Mouse (Mus musculus): ENCODE data around the gene Phactr2. TPM values are rescaled to one million over a fixed set of nuclear protein-coding genes. Genes with fewer than 3 reads are reported as not detected.

Phactr2 gene
- polyA plus RNA-seq, 1 experiment from 2014 or later: 28.1 TPM

- H3K4me3 ChIP-seq (ENCODE audit: inconsistent target): no peak overlapping the region
- H3K79me2 ChIP-seq (ENCODE audit: inconsistent target): no peaks in the 10 kb centered on the region
- WGBS (ENCODE audit: missing documents): 94% methylated on average over 7 of the region's 7 CpGs
- no peaks in the 10 kb centered on the region for H3K36me3 ChIP-seq (ENCODE audit: inconsistent target)
- no peak overlapping the region for H3K27ac ChIP-seq
Observed at GRCm38 (mm10) chr10:13433016-13433415, 41.2 kb downstream of the Phactr2 start.

- Histone ChIP-seq H3K79me2 (ENCODE audit: inconsistent target) (no peaks in the 10 kb centered on the region), H3K4me3 (ENCODE audit: inconsistent target) (no peak overlapping the region), H3K27ac (no peak overlapping the region), H3K36me3 (ENCODE audit: inconsistent target) (no peaks in the 10 kb centered on the region)
- 52% methylated on average over 8 of the region's 8 CpGs for WGBS (ENCODE audit: missing documents)
Observed at GRCm38 (mm10) chr10:13431641-13432540, 42.3 kb downstream of the Phactr2 start.

- no peaks in the 10 kb centered on the region for H3K79me2 ChIP-seq (ENCODE audit: inconsistent target)
Observed at GRCm38 (mm10) chr10:13429766-13430165, 44.4 kb downstream of the Phactr2 start.

GRCm38 (mm10) chr10:13429240-13429639 lies 45.0 kb downstream of the Phactr2 start:
- Histone ChIP-seq H3K27ac (no peak overlapping the region), H3K79me2 (ENCODE audit: inconsistent target) (no peaks in the 10 kb centered on the region), H3K4me3 (ENCODE audit: inconsistent target) (no peak overlapping the region), H3K36me3 (ENCODE audit: inconsistent target) (no peaks in the 10 kb centered on the region)
- WGBS (ENCODE audit: missing documents): 88% methylated on average over 13 of the region's 13 CpGs

More at GRCm38 (mm10) chr10:13429766-13430165, 44.4 kb downstream of the Phactr2 start:
- no peaks in the 10 kb centered on the region for H3K36me3 ChIP-seq (ENCODE audit: inconsistent target)
- no peak overlapping the region for H3K4me3 ChIP-seq (ENCODE audit: inconsistent target)
- no peak overlapping the region for H3K27ac ChIP-seq
- WGBS (ENCODE audit: missing documents): 25% methylated on average over 5 of the region's 5 CpGs

- H3K36me3 ChIP-seq (ENCODE audit: inconsistent target): no peaks in the 10 kb centered on the region
- H3K79me2 ChIP-seq (ENCODE audit: inconsistent target): no peaks in the 10 kb centered on the region
- H3K27ac ChIP-seq: no peak overlapping the region
- no peak overlapping the region for H3K4me3 ChIP-seq (ENCODE audit: inconsistent target)
- 49% methylated on average over 7 of the region's 7 CpGs for WGBS (ENCODE audit: missing documents)
Observed at GRCm38 (mm10) chr10:13428536-13428935, 45.7 kb downstream of the Phactr2 start.

GRCm38 (mm10) chr10:13427599-13427998 lies 46.6 kb downstream of the Phactr2 start:
- Histone ChIP-seq H3K27ac (no peak overlapping the region), H3K4me3 (ENCODE audit: inconsistent target) (no peak overlapping the region), H3K79me2 (ENCODE audit: inconsistent target) (no peaks in the 10 kb centered on the region), H3K36me3 (ENCODE audit: inconsistent target) (no peaks in the 10 kb centered on the region)
- WGBS (ENCODE audit: missing documents): 96% methylated on average over 10 of the region's 10 CpGs

- Histone ChIP-seq H3K79me2 (ENCODE audit: inconsistent target) (no peaks in the 10 kb centered on the region), H3K36me3 (ENCODE audit: inconsistent target) (no peaks in the 10 kb centered on the region), H3K4me3 (ENCODE audit: inconsistent target) (no peak overlapping the region), H3K27ac (no peak overlapping the region)
- WGBS (ENCODE audit: missing documents): 97% methylated on average over 9 of the region's 9 CpGs
Observed at GRCm38 (mm10) chr10:13425198-13425597, 49.0 kb downstream of the Phactr2 start.

GRCm38 (mm10) chr10:13424508-13424907 lies 49.7 kb downstream of the Phactr2 start:
- Histone ChIP-seq H3K79me2 (ENCODE audit: inconsistent target) (no peaks in the 10 kb centered on the region), H3K36me3 (ENCODE audit: inconsistent target) (no peaks in the 10 kb centered on the region), H3K4me3 (ENCODE audit: inconsistent target) (no peak overlapping the region), H3K27ac (no peak overlapping the region)
- WGBS (ENCODE audit: missing documents): 93% methylated on average over 17 of the region's 17 CpGs

- H3K4me3 ChIP-seq (ENCODE audit: inconsistent target): no peak overlapping the region
- H3K27ac ChIP-seq: no peak overlapping the region
- no peaks in the 10 kb centered on the region for H3K36me3 ChIP-seq (ENCODE audit: inconsistent target)
- H3K79me2 ChIP-seq (ENCODE audit: inconsistent target): no peaks in the 10 kb centered on the region
- 95% methylated on average over 10 of the region's 10 CpGs for WGBS (ENCODE audit: missing documents)
Observed at GRCm38 (mm10) chr10:13424015-13424414, 50.2 kb downstream of the Phactr2 start.

- Histone ChIP-seq H3K4me3 (ENCODE audit: inconsistent target) (no peak overlapping the region), H3K27ac (no peak overlapping the region), H3K79me2 (ENCODE audit: inconsistent target) (no peaks in the 10 kb centered on the region), H3K36me3 (ENCODE audit: inconsistent target) (no peaks in the 10 kb centered on the region)
- 97% methylated on average over 9 of the region's 9 CpGs for WGBS (ENCODE audit: missing documents)
Observed at GRCm38 (mm10) chr10:13422121-13422520, 52.1 kb downstream of the Phactr2 start.

- Histone ChIP-seq H3K27ac (no peak overlapping the region), H3K4me3 (ENCODE audit: inconsistent target) (no peak overlapping the region), H3K79me2 (ENCODE audit: inconsistent target) (no peaks in the 10 kb centered on the region), H3K36me3 (ENCODE audit: inconsistent target) (no peaks in the 10 kb centered on the region)
- 67% methylated on average over 4 of the region's 4 CpGs for WGBS (ENCODE audit: missing documents)
Observed at GRCm38 (mm10) chr10:13419246-13419645, 55.0 kb downstream of the Phactr2 start.

- H3K4me3 ChIP-seq (ENCODE audit: inconsistent target): no peak overlapping the region
- H3K36me3 ChIP-seq (ENCODE audit: inconsistent target): no peaks in the 10 kb centered on the region
- H3K79me2 ChIP-seq (ENCODE audit: inconsistent target): no peaks in the 10 kb centered on the region
- no peak overlapping the region for H3K27ac ChIP-seq
- WGBS (ENCODE audit: missing documents): 99% methylated on average over 8 of the region's 8 CpGs
Observed at GRCm38 (mm10) chr10:13415489-13416104, 58.6 kb downstream of the Phactr2 start.

GRCm38 (mm10) chr10:13412202-13412923 lies 61.8 kb downstream of the Phactr2 start:
- no peaks in the 10 kb centered on the region for H3K36me3 ChIP-seq (ENCODE audit: inconsistent target)
- H3K79me2 ChIP-seq (ENCODE audit: inconsistent target): no peaks in the 10 kb centered on the region
- 97% methylated on average over 19 of the region's 19 CpGs for WGBS (ENCODE audit: missing documents)
- H3K27ac ChIP-seq: no peak overlapping the region
- H3K4me3 ChIP-seq (ENCODE audit: inconsistent target): no peak overlapping the region

GRCm38 (mm10) chr10:13411056-13411455 lies 63.2 kb downstream of the Phactr2 start:
- WGBS (ENCODE audit: missing documents): 97% methylated on average over 3 of the region's 3 CpGs
- H3K4me3 ChIP-seq (ENCODE audit: inconsistent target): no peak overlapping the region
- H3K27ac ChIP-seq: 0 out of 2 replicates have a peak overlapping the region, but pooled peaks have one; percentile 24
- no peaks in the 10 kb centered on the region for H3K79me2 ChIP-seq (ENCODE audit: inconsistent target)
- no peaks in the 10 kb centered on the region for H3K36me3 ChIP-seq (ENCODE audit: inconsistent target)

- Histone ChIP-seq H3K4me3 (ENCODE audit: inconsistent target) (no peak overlapping the region), H3K27ac (no peak overlapping the region), H3K79me2 (ENCODE audit: inconsistent target) (no peaks in the 10 kb centered on the region), H3K36me3 (ENCODE audit: inconsistent target) (no peaks in the 10 kb centered on the region)
- 100% methylated on average over 1 of the region's 1 CpGs for WGBS (ENCODE audit: missing documents)
Observed at GRCm38 (mm10) chr10:13401971-13402370, 72.2 kb downstream of the Phactr2 start.
